Mouse (Mus musculus) liver, embryonic 14.5 days (tissue): ENCODE data around the gene Dab2ip.

Experiments used
- CTCF ChIP-seq: IDR thresholded peaks from 2 replicates; pipeline ENCODE4 v1.5.1; 2016; ENCODE audit warnings: antibody characterized with exemption, low read depth, control low read depth
- EP300 ChIP-seq: IDR thresholded peaks from 2 replicates; pipeline ENCODE4 v1.6.1; 2016; ENCODE audit warnings: antibody characterized with exemption, low read depth

- TF ChIP-seq EP300 (no peak), CTCF (no peak)
Observed at GRCm38 (mm10) chr2:35728633-35729032, 170.6 kb downstream of the Dab2ip start.
